Mouse (Mus musculus) activated CD4-positive, CD25-positive, alpha-beta regulatory T cell (primary cell): ENCODE measurements around the gene Trim9. TPM values are rescaled to one million over a fixed set of nuclear protein-coding genes. Genes with fewer than 3 reads are reported as not detected.

Experiments
- polyA plus RNA-seq, 2 experiments: library from polyadenylated mRNA; unstranded; fragments of 100-300 nt; shearing (Covaris generic); gene quantifications; one replicate each; pipeline ENCODE4 v1.2.1; 2017

Gene Trim9
- polyA plus RNA-seq = 1 to 10 TPM in 1 of 2 experiments, not detected in 1; 1.1 TPM

GRCm38 (mm10) chr12:70347202-70347841 lies at the start of gene Trim9:
Trim9 (minus strand) TSS chr12:70347614.

GRCm38 (mm10) chr12:70231294-70231693 lies 116.1 kb downstream of the Trim9 start, which contains the start of gene Pygl:
Pygl (minus strand) TSS chr12:70231488.

Other genes starting within 250 kb of the Trim9 start
- gene Nin, start 233.9 kb downstream of the Trim9 start, polyA plus RNA-seq = 10 to 100 TPM; 24.8 to 40.0 TPM
- 1 to 10 TPM in 1 of 2 experiments, under 1 TPM in 1; 0.52 to 2.1 TPM for gene Abhd12b, start 193.5 kb downstream of the Trim9 start, polyA plus RNA-seq
- 1 to 10 TPM in 1 of 2 experiments, under 1 TPM in 1; 0.57 to 1.4 TPM for gene Pygl, start 116.1 kb downstream of the Trim9 start, polyA plus RNA-seq
- 100 to 1,000 TPM in 1 of 2 experiments, 10 to 100 TPM in 1; 88.6 to 129 TPM for gene Tmx1, start 105.5 kb upstream of the Trim9 start, polyA plus RNA-seq